Mouse (Mus musculus) spleen, adult 2 months (tissue): ENCODE measurements at regions not wholly inside any gene's neighbourhood (a gene's known extent, or its start where the extent isn't known, plus 50 kb on each side); places are given as distances from the start of the nearest gene placed in this dataset.

Experiments used
- DNase-seq, 2 experiments: peaks; one replicate each; pipeline versions ENCODE4 v3.0.0 to v3.0.0-alpha.2; 2012 to 2021; ENCODE audit warnings: low spot score in 2 of 2, low read depth in 1 of 2
- H3K27ac ChIP-seq: fragments of 200-500 bp; 2 replicates; pipeline ENCODE4 v1.5.1; 2012; ENCODE audit warnings: low read length, inconsistent platforms; ENCODE audit not compliant: insufficient read depth
- H3K27me3 ChIP-seq: fragments of 200-500 bp; 2 replicates; pipeline ENCODE4 v1.6.1; 2012; ENCODE audit warnings: mild to moderate bottlenecking, moderate library complexity, low read length, inconsistent platforms; ENCODE audit not compliant: control insufficient read depth, insufficient read depth
- H3K36me3 ChIP-seq: fragments of 200-500 bp; 2 replicates; pipeline ENCODE4 v1.6.1; 2012; ENCODE audit warnings: mild to moderate bottlenecking, low read length, inconsistent platforms; ENCODE audit not compliant: control insufficient read depth, insufficient read depth
- H3K4me1 ChIP-seq: fragments of 200-500 bp; 2 replicates; pipeline ENCODE4 v1.6.1; 2011; ENCODE audit warnings: inconsistent platforms; ENCODE audit not compliant: control insufficient read depth, insufficient read depth, insufficient read length
- H3K4me3 ChIP-seq: fragments of 200-500 bp; 2 replicates; pipeline ENCODE4 v1.5.1; 2011; ENCODE audit warnings: mild to moderate bottlenecking, inconsistent platforms; ENCODE audit not compliant: insufficient read depth, insufficient read length; ENCODE audit errors: extremely low read depth
- CTCF ChIP-seq: fragments of 200-500 bp; IDR thresholded peaks from 2 replicates; pipeline ENCODE4 v1.5.1; 2011; ENCODE audit warnings: mild to moderate bottlenecking, inconsistent platforms; ENCODE audit not compliant: insufficient read depth, insufficient read length, insufficient replicate concordance; ENCODE audit errors: extremely low read depth
- POLR2A ChIP-seq: fragments of 200-500 bp; IDR thresholded peaks from 2 replicates; pipeline ENCODE4 v1.6.1; 2011; ENCODE audit warnings: low read depth, low read length, inconsistent platforms
- WGBS: fragments of 180-500 bp; shearing (Covaris S2); methylation state at CpG from one replicate; pipeline ENCODE4 v1.1.7; 2018; 5-methylcytosine and 5-hydroxymethylcytosine counted together

DNA sequence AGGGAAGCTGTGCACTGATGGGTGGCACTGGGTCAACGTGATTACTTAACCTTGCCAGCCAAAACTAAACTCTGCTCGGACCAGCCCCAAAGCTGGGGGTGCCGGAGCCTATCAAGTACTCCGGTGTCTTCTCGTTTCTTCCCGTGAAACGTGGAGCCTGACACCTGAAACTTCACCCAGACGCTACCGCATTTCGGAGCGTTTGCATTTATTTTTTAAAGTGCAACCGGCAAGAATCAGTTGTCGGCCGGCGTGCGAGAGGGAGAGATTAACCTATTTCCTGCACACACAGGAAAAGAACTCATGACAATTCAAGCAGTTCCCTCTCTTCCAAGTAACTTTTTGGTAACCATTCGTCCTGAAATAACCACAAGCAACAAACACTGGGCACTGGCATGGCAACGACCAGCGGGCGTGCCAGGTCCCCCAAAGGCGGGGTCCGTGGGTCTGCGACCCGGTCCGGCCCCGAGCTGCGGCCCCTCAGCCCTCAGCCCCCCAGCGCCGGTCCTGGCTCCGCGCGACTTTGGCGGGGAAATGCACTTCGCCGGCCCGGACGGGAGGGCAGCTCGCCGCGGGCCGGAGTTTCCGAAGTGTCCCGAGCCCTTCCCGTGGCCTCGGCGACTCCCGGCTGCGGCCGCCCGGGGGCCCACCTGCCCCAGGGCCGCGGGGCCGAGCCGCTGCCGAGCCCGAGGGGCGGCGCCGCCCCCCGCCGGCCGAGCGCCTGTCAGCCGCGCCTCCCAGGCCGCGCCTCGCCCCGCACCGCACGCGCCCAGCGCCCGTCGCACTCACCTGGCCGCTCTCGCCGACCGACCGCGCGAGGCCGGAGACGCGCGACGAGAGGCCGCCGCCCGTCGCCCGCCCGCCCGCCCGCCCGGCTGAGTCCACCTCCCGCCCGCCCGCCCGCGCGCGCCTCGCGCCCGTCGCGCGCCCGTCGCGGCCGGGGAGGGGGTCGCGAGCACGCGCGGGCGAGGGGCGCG, 1861.7 kb upstream of the Lrrc6 start:
- DNase-seq, result peak; percentile 12 to 26
- TF ChIP-seq CTCF (no peak), POLR2A (no peak)
- peaks cover 3% of the 10 kb centered on the region; the same call in 1 of the 2 replicates for H3K4me1 ChIP-seq
- H3K27ac ChIP-seq, result peak overlapping the region; percentile 91
- no peaks in the 10 kb centered on the region for H3K36me3 ChIP-seq
- no peaks in the 10 kb centered on the region for H3K27me3 ChIP-seq
- peak overlapping the region; percentile 82 for H3K4me3 ChIP-seq
- WGBS, result 6% methylated on average over 72 of the region's 121 CpGs

GRCm38 (mm10) chr15:68360956-68361908, 1860.5 kb upstream of the Lrrc6 start:
- no peak for DNase-seq
- H3K27ac ChIP-seq, result no peak overlapping the region
- WGBS, result 37% methylated on average over 6 of the region's 6 CpGs
- TF ChIP-seq CTCF (no peak), POLR2A (no peak)
- H3K4me1 ChIP-seq, result peaks cover 3% of the 10 kb centered on the region; the same call in 1 of the 2 replicates
- H3K4me3 ChIP-seq, result 0 out of 2 replicates have a peak overlapping the region, but pooled peaks have one; percentile 17
- H3K36me3 ChIP-seq, result no peaks in the 10 kb centered on the region
- no peaks in the 10 kb centered on the region for H3K27me3 ChIP-seq

GRCm38 (mm10) chr15:68359496-68359895, 1858.8 kb upstream of the Lrrc6 start:
- H3K4me1 ChIP-seq, result peaks cover 3% of the 10 kb centered on the region; the same call in 1 of the 2 replicates
- no peak for DNase-seq
- H3K27ac ChIP-seq, result no peak overlapping the region
- no peak overlapping the region for H3K4me3 ChIP-seq
- WGBS, result 49% methylated on average over 3 of the region's 3 CpGs
- H3K27me3 ChIP-seq, result no peaks in the 10 kb centered on the region
- no peaks in the 10 kb centered on the region for H3K36me3 ChIP-seq
- TF ChIP-seq CTCF, result no peak
- TF ChIP-seq POLR2A, result no peak

DNA sequence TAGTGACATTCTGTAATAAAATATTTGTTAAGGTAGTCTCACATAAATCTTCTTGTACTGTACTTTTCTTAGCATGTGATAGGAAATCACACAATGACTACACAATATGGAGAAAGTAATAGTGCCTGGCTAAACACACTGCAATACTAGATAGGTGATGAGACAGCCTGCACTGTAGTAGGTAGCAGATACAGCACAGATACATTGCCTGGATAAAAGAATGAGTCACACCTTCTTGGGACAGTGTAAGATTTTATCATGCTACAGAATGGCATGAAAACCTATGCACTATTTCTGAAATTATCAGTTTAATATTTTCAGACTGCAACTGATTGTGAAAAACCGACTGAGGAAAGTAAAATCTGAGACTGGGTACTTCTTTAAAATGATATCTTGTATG, 1855.2 kb upstream of the Lrrc6 start:
- 77% methylated on average over 1 of the region's 1 CpGs for WGBS
- DNase-seq, result no peak
- Histone ChIP-seq H3K36me3 (no peaks in the 10 kb centered on the region), H3K4me3 (no peak overlapping the region), H3K4me1 (no peaks in the 10 kb centered on the region), H3K27me3 (no peaks in the 10 kb centered on the region), H3K27ac (no peak overlapping the region)
- TF ChIP-seq POLR2A (no peak), CTCF (no peak)

GRCm38 (mm10) chr15:68344652-68345051, 1843.9 kb upstream of the Lrrc6 start:
- TF ChIP-seq CTCF (no peak), POLR2A (no peak)
- DNase-seq, result no peak

DNA sequence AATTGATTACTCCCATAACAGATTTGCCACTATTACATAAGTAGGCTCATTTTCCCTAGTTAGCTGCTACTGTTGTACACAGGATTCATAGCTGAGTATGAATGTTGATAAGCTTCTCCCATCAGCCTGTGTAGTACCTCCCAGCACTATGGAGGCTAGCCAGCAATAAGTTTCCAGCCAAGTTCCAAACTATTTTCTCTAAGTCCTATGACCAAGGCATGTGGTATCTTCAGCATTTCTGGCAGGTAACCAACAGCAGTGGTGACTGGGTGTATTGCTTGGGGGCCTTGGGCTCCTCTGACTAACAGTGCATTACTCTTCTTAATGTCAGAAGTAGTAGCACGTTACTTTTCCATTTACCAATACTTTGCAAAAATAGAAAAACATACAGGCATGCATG, 1841.8 kb upstream of the Lrrc6 start:
- no peak for DNase-seq
- H3K27ac ChIP-seq, result no peak overlapping the region
- WGBS, result 90% methylated on average over 1 of the region's 1 CpGs
- H3K4me3 ChIP-seq, result no peak overlapping the region
- H3K36me3 ChIP-seq, result peaks cover 4% of the 10 kb centered on the region; the same call in 1 of the 2 replicates
- H3K27me3 ChIP-seq, result no peaks in the 10 kb centered on the region
- TF ChIP-seq CTCF, result no peak
- no peak for TF ChIP-seq POLR2A
- H3K4me1 ChIP-seq, result no peaks in the 10 kb centered on the region

More at GRCm38 (mm10) chr15:68344652-68345051, 1843.9 kb upstream of the Lrrc6 start:
- Histone ChIP-seq H3K27me3 (no peaks in the 10 kb centered on the region), H3K36me3 (peaks cover 4% of the 10 kb centered on the region; the same call in 1 of the 2 replicates), H3K4me3 (no peak overlapping the region), H3K4me1 (no peaks in the 10 kb centered on the region), H3K27ac (no peak overlapping the region; the same call in 1 of the 2 replicates)
- WGBS, result 91% methylated on average over 3 of the region's 3 CpGs
